Mouse (Mus musculus): Measurements from ENCODE around the gene Pigw. TPM values are rescaled to one million over a fixed set of nuclear protein-coding genes. Genes with fewer than 3 reads are reported as not detected.
A peak's percentile ranks its signal among the peaks of the same experiment; 100 is the strongest.

The Pigw gene
- polyA plus RNA-seq, 1 experiment from 2014 or later, result 3.1 TPM

DNA sequence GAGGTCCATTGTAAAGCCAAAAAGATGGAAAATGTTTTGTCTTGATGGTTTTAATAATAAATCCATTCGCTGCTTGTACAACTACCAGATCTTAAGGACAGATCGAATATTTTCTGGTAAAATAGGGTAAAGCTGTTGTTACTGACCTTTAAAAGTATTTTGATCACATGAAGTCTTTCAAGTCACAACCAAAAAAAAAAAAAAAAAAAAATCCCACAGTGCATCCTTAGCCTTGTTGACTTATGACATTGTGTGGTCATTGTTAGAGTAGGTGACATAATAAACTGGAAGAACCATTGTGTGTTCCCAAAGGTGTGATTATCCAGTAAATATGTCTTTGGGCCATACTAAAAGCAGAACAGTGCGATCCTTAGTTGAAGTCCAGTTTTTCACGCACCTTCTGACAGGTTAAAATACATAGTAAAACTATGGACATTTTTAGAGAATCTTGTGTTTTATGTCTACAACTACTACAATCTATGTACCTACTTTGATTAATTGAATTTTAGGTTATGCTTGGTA, 8.5 kb downstream of the Pigw start:
- Histone ChIP-seq H3K27ac (ENCODE audit: low read depth, low read length) (peak overlapping the region; percentile 98; the same call in 1 of the 2 replicates), H3K9ac (ENCODE audit: low read length) (peak overlapping the region; percentile 84), H3K4me3 (ENCODE audit: low read depth, low read length) (peak overlapping the region; percentile 77), H3K36me3 (ENCODE audit: control insufficient read depth, insufficient read depth, low read length) (no peaks in the 10 kb centered on the region), H3K4me2 (peak overlapping the region; percentile 71), H3K9me3 (ENCODE audit: control insufficient read depth, low read length) (no peaks in the 10 kb centered on the region), H3K4me1 (ENCODE audit: control insufficient read depth, insufficient read depth, low read length) (peaks cover 11% of the 10 kb centered on the region), H3K27me3 (ENCODE audit: control insufficient read depth, insufficient read depth, low read length) (no peaks in the 10 kb centered on the region)
- 81% methylated on average over 4 of the region's 4 CpGs for WGBS
- ATAC-seq (ENCODE audit: low FRiP score) (no peak), DNase-seq (ENCODE audit: low spot score, missing footprints) (peak; percentile 77)

DNA sequence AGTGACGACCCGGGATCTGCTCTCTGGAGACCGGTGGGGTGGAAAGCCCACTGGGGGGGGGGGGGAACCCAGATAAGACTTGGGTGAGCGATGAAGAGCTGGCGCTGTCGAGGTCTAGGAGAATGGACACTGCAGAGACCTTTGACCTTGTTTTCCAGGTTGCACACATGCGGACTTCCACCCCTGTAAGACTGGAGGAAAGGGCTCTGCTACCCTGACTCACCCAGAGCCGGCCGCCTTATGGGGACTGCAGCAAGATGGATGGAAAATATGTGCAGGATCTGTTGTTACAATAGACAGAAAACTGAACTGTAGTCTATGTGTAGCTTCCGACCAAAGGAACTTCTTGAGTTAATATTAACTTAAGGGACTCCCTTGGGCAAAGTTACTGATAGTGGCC, 9.0 kb downstream of the Pigw start:
- peaks cover 11% of the 10 kb centered on the region for H3K4me1 ChIP-seq (ENCODE audit: control insufficient read depth, insufficient read depth, low read length)
- H3K4me3 ChIP-seq (ENCODE audit: low read depth, low read length), result peak overlapping the region; percentile 77
- ATAC-seq (ENCODE audit: low FRiP score) (no peak; the same call in 1 of the 2 replicates), DNase-seq (ENCODE audit: low spot score, missing footprints) (no peak)
- no peaks in the 10 kb centered on the region for H3K9me3 ChIP-seq (ENCODE audit: control insufficient read depth, low read length)
- no peaks in the 10 kb centered on the region for H3K27me3 ChIP-seq (ENCODE audit: control insufficient read depth, insufficient read depth, low read length)
- peak overlapping the region; percentile 71 for H3K4me2 ChIP-seq
- peak overlapping the region; percentile 98 for H3K27ac ChIP-seq (ENCODE audit: low read depth, low read length)
- H3K9ac ChIP-seq (ENCODE audit: low read length), result peak overlapping the region; percentile 84
- no peaks in the 10 kb centered on the region for H3K36me3 ChIP-seq (ENCODE audit: control insufficient read depth, insufficient read depth, low read length)
- 1% methylated on average over 10 of the region's 10 CpGs for WGBS

DNA sequence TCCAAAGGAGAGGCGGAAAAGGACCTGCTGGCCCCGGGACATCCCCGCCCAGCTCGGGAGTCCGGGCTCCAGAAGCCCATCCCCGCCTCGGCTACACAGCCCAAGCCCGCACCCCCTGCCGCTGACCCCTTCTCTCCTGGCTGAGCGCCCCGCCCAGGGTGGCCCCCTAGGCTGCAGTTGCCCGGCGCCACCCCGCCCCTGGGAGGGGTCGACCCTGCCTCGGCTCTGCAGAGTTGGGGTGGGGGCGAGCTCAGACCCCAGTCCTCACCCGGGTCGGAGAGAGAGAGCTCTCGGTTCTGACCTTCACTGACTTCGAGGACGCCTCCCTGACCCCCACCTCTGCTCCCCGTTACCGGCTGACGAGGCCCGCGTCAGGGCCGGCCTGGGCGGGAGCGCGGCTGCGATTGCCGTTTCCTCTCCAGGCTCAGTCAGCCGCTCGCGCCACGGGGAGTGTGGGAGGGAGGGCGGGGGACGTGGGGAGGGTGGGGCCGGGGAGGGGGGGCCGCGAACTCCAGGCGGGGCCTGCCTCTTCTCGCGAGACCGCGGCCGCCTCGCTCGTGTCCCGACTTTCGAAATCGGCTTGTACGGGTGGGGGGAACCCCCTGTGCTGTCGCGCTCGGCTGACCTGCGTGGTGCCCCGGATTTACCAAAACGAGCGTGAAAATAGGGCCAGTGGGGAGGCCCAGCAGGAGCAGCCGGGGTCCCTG, 9.6 kb downstream of the Pigw start, which contains the start of gene Ggnbp2:
TSS of gene Ggnbp2 (minus strand) at position 481 of the 707 bp plus-strand sequence.
- H3K36me3 ChIP-seq (ENCODE audit: control insufficient read depth, insufficient read depth, low read length), result no peaks in the 10 kb centered on the region

DNA sequence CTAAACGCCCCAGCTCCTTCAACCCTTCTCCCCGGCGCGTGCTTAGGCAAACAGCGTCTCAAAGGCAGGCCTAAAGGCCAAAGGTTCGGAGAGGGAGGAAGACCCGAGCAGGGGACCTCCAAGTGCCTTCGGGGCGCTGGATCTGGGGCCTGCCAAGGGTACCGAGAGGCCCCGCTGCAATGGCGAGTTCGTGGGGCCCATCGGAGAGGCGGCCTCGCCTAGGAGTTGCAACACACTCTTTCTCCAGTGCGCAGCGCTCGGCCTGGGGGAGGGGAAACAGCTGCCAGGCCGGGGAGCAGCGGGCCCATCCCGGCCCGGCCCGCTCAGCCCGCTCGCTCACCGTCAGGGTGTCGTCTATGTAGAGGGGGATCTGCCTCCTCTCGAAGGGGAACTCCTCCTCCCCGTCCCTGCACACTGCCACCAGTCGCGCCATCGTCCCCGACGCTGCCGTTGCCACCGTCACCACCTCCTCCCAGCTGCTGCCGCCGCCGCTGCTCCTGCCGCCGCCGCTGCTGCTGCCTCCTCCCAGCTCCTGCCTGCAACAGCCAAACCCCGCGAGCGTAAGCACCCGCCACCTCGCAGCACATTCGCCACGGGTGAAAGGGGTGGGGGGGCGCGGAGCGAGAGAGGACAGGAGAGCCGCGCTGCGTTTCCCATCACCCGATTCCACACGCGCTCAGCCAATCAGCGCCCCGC, 10.4 kb downstream of the Pigw start:
- no peaks in the 10 kb centered on the region for H3K9me3 ChIP-seq (ENCODE audit: control insufficient read depth, low read length)
- peaks cover 11% of the 10 kb centered on the region for H3K4me1 ChIP-seq (ENCODE audit: control insufficient read depth, insufficient read depth, low read length)
- H3K9ac ChIP-seq (ENCODE audit: low read length), result peak overlapping the region; percentile 86
- peak; percentile 83 for ATAC-seq (ENCODE audit: low FRiP score)
- WGBS, result under 1% methylated on average over 58 of the region's 61 CpGs
- no peaks in the 10 kb centered on the region for H3K27me3 ChIP-seq (ENCODE audit: control insufficient read depth, insufficient read depth, low read length)
- H3K4me3 ChIP-seq (ENCODE audit: low read depth, low read length), result peak overlapping the region; percentile 77
- peak; percentile 99 for DNase-seq (ENCODE audit: low spot score, missing footprints)
- H3K27ac ChIP-seq (ENCODE audit: low read depth, low read length), result peak overlapping the region; percentile 95
- no peaks in the 10 kb centered on the region for H3K36me3 ChIP-seq (ENCODE audit: control insufficient read depth, insufficient read depth, low read length)
- peak overlapping the region; percentile 60 for H3K4me2 ChIP-seq

More for the DNA sequence above, 9.6 kb downstream of the Pigw start, which contains the start of gene Ggnbp2:
- Histone ChIP-seq H3K9ac (ENCODE audit: low read length) (peak within 1 kb of the TSS; percentile 86), H3K9me3 (ENCODE audit: control insufficient read depth, low read length) (no peaks in the 10 kb centered on the region), H3K27me3 (ENCODE audit: control insufficient read depth, insufficient read depth, low read length) (no peaks in the 10 kb centered on the region), H3K4me2 (peak within 1 kb of the TSS; percentile 71), H3K4me3 (ENCODE audit: low read depth, low read length) (peak within 1 kb of the TSS; percentile 77), H3K27ac (ENCODE audit: low read depth, low read length) (peak within 1 kb of the TSS; percentile 98), H3K4me1 (ENCODE audit: control insufficient read depth, insufficient read depth, low read length) (peaks cover 11% of the 10 kb centered on the region)
- ATAC-seq (ENCODE audit: low FRiP score) (peak; percentile 90), DNase-seq (ENCODE audit: low spot score, missing footprints) (peak; percentile 99)
- under 1% methylated on average over 43 of the region's 62 CpGs for WGBS

DNA sequence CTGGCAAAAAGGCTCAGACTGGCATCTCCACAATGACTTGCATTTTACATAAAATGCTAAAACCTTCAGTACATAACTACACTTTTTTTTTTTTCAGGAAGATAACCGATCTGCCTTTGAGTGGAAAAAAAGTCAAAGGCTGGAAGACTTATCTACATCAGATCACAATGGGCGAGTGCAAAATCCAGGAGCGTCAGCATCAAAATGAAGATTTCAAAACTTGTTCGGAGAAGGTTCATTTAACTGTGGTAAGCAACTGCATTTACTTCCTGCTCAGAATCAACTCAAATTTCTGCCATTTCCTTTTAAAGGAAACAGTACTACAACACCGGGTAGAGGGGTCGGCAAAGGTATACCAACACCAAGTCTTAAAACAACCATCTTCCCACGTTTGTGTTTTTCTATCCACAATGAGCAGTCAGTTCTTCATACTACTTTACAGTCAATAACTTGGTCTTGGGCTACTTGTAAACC, 11.3 kb downstream of the Pigw start:
- WGBS, result 19% methylated on average over 7 of the region's 7 CpGs
- H3K27ac ChIP-seq (ENCODE audit: low read depth, low read length), result no peak overlapping the region
- H3K4me1 ChIP-seq (ENCODE audit: control insufficient read depth, insufficient read depth, low read length), result peaks cover 11% of the 10 kb centered on the region

DNA sequence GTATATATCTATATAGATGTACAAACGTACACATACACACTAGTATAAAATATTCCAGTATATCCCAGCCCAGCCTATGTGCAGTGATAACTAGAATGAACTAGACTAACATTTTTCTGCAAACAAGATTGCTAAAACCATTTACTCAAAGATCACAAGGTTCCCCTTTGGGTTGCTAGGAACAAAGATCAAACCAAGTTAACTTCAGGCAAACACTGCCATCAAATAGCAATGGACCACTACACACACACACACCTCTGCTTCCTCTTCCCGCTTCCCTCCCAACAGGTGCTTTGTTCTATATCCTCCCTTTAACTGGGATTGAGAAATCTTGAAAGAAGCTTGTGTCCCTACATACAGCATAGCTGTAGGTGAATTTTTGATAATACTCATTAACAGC, 12.5 kb downstream of the Pigw start:
- Histone ChIP-seq H3K9me3 (ENCODE audit: control insufficient read depth, low read length) (no peaks in the 10 kb centered on the region), H3K27ac (ENCODE audit: low read depth, low read length) (no peak overlapping the region), H3K4me2 (no peak overlapping the region), H3K9ac (ENCODE audit: low read length) (no peak overlapping the region), H3K4me3 (ENCODE audit: low read depth, low read length) (no peak overlapping the region), H3K27me3 (ENCODE audit: control insufficient read depth, insufficient read depth, low read length) (no peaks in the 10 kb centered on the region), H3K4me1 (ENCODE audit: control insufficient read depth, insufficient read depth, low read length) (peaks cover 11% of the 10 kb centered on the region), H3K36me3 (ENCODE audit: control insufficient read depth, insufficient read depth, low read length) (no peaks in the 10 kb centered on the region)
- DNase-seq (ENCODE audit: low spot score, missing footprints) (peak; percentile 44), ATAC-seq (ENCODE audit: low FRiP score) (no peak)
- 89% methylated on average over 2 of the region's 2 CpGs for whole genome bisulfite sequencing

More for the DNA sequence above, 11.3 kb downstream of the Pigw start:
- no peaks in the 10 kb centered on the region for H3K9me3 ChIP-seq (ENCODE audit: control insufficient read depth, low read length)
- no peak for ATAC-seq (ENCODE audit: low FRiP score)
- no peaks in the 10 kb centered on the region for H3K36me3 ChIP-seq (ENCODE audit: control insufficient read depth, insufficient read depth, low read length)
- DNase-seq (ENCODE audit: low spot score, missing footprints), result peak; percentile 81
- H3K4me2 ChIP-seq, result peak overlapping the region; percentile 60
- peak overlapping the region; percentile 86 for H3K9ac ChIP-seq (ENCODE audit: low read length)
- H3K27me3 ChIP-seq (ENCODE audit: control insufficient read depth, insufficient read depth, low read length), result no peaks in the 10 kb centered on the region
- peak overlapping the region; percentile 77 for H3K4me3 ChIP-seq (ENCODE audit: low read depth, low read length)

DNA sequence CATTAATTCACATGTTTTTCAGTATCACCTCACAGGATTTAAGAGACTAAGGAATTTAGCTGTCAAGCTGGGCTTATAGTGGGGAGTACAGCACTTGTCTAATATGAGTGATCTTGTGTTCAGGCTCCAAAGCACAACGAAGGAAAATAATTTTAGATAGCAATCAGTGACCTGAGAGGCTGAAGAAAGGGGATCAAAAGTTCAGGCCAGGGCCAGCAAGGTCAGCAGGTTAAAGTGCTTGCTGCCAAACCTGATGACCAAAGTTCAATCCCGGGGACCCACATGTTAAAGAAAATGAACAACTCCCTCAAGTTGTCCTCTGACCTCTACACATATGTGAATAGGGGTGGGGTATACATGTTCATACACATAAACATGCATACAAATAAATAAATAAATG, 14.8 kb downstream of the Pigw start:
- H3K36me3 ChIP-seq (ENCODE audit: control insufficient read depth, insufficient read depth, low read length), result no peaks in the 10 kb centered on the region
- no peak overlapping the region for H3K4me3 ChIP-seq (ENCODE audit: low read depth, low read length)
- H3K27ac ChIP-seq (ENCODE audit: low read depth, low read length), result no peak overlapping the region
- DNase-seq (ENCODE audit: low spot score, missing footprints) (no peak), ATAC-seq (ENCODE audit: low FRiP score) (no peak)
- no peaks in the 10 kb centered on the region for H3K27me3 ChIP-seq (ENCODE audit: control insufficient read depth, insufficient read depth, low read length)
- no peak overlapping the region for H3K9ac ChIP-seq (ENCODE audit: low read length)
- no peaks in the 10 kb centered on the region for H3K9me3 ChIP-seq (ENCODE audit: control insufficient read depth, low read length)
- WGBS, result 75% methylated on average over 2 of the region's 2 CpGs
- peaks cover 11% of the 10 kb centered on the region for H3K4me1 ChIP-seq (ENCODE audit: control insufficient read depth, insufficient read depth, low read length)
- H3K4me2 ChIP-seq, result no peak overlapping the region

DNA sequence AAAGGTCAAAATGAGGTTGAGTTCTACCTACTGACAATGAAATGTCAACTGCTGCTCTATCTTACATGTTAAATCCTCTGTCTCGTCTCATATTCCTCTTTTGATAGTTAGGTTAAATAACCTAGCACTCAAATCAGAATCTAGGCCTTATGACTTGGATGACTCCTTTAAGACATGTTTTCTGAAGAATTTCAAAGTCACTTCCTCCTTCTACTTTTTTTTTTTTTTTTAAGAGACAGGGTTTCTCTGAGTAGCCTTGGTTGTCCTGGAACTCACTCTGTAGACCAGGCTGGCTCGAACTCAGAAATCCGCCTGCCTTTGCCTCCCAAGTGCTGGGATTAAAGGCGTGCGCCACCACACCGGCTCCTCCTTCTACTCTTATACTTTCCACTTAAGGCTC, 24.8 kb downstream of the Pigw start:
- no peaks in the 10 kb centered on the region for H3K9me3 ChIP-seq (ENCODE audit: control insufficient read depth, low read length)
- ATAC-seq (ENCODE audit: low FRiP score), result no peak
- WGBS, result 94% methylated on average over 6 of the region's 6 CpGs
- no peak overlapping the region for H3K4me3 ChIP-seq (ENCODE audit: low read depth, low read length)
- H3K4me2 ChIP-seq, result no peak overlapping the region
- no peak overlapping the region for H3K9ac ChIP-seq (ENCODE audit: low read length)
- H3K4me1 ChIP-seq (ENCODE audit: control insufficient read depth, insufficient read depth, low read length), result no peaks in the 10 kb centered on the region
- H3K36me3 ChIP-seq (ENCODE audit: control insufficient read depth, insufficient read depth, low read length), result peaks cover 10% of the 10 kb centered on the region
- H3K27ac ChIP-seq (ENCODE audit: low read depth, low read length), result no peak overlapping the region
- no peak for DNase-seq (ENCODE audit: low spot score, missing footprints)
- no peaks in the 10 kb centered on the region for H3K27me3 ChIP-seq (ENCODE audit: control insufficient read depth, insufficient read depth, low read length)
